Mouse (Mus musculus) left cerebral cortex, adult 2 months (tissue): ENCODE data around the gene Plcb2. TPM values are rescaled to one million over a fixed set of nuclear protein-coding genes. Genes with fewer than 3 reads are reported as not detected.

Experiments
- DNase-seq, 2 experiments: peaks; one replicate each; pipeline ENCODE4 v3.0.0; 2021 to 2022; ENCODE audit warnings: low spot score in 2 of 2, mixed read lengths in 1 of 2; ENCODE audit errors: extremely low spot score in 1 of 2
- H3K27ac ChIP-seq: fragments of 200-600 bp; 2 replicates; pipeline ENCODE4 v1.8.1; 2022
- H3K4me3 ChIP-seq: fragments of 200-600 bp; 2 replicates; pipeline ENCODE4 v1.8.1; 2022
- CTCF ChIP-seq: fragments of 200-600 bp; IDR thresholded peaks from 2 replicates; pipeline ENCODE4 v1.8.1; 2022; ENCODE audit warnings: antibody characterized with exemption, mild to moderate bottlenecking, moderate library complexity
- intact Hi-C: fragments of 180-260 bp; cut with DNase I; formaldehyde crosslinking; loops from one replicate; pipeline ENCODE4 v1.15.1; 2025
- long read RNA-seq, 2 experiments: library from polyadenylated mRNA; stranded (forward); transcript quantifications; one replicate each; pipeline ENCODE4 v2.0.0; 2021; ENCODE audit warnings: borderline mapping rate in 2 of 2
- total RNA-seq, 2 experiments: library from RNA; stranded (reverse); gene quantifications; 2 replicates each; pipeline ENCODE4 v1.2.3; 2021

The Plcb2 gene
- total RNA-seq, result 1 to 10 TPM; 2.3 to 3.2 TPM
- long read RNA-seq, experiment 1, partial matches to known transcripts, result 0 of 1 reads
- long read RNA-seq, experiment 1, other reads (novel, unspliced or antisense), result 1 of 1 reads
- long read RNA-seq, experiment 2, partial matches to known transcripts, result 0 of 2 reads
- long read RNA-seq, experiment 2, other reads (novel, unspliced or antisense), result 2 of 2 reads

DNA sequence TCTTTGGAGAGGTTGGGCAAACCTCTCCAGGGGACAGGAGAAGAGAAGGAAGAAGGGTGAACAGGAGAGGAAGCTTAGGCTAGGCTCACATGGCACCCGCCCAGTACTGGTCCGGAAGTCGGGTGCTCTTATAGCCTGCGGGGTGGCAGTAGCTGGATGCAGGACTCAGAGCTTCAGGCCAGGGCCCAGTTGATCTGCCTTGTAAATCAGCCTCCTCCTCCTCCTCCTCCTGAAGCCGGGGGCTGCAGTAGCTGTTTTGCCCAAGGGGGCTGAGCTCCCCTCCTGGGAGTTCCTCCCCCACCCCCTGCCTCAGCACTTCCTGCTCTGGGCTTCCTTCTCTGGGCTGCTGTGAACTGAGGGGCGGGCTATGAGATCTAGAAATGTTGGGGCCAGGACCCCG, at the start of gene Plcb2:
Plcb2 (minus strand) TSS at position 102 of the 400 bp plus-strand sequence.
- intact Hi-C loops, result no loop called here
- no peak for DNase-seq
- TF ChIP-seq CTCF, result no peak
- Histone ChIP-seq H3K27ac (no peak within 1 kb of the TSS), H3K4me3 (no peak within 1 kb of the TSS)

DNA sequence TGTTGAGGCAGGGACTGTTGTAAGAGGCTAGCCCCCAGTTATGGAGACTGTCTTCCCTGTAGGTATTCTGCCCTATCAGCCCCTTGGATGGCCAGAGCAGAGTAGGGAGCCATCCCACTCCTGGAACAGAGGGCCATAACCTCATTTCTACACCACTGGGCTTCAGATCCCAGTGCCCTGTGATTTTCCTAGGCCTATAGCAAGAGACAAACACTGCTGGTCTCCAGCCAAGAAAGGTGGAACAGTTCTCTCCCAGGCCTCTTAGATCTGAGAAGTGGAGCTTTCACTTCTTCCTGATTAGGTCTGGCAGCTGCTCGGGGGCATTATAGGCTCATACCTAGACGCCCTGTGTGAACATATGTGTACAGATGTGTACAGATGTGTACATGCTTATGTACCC, 48.1 kb upstream of the Plcb2 start:
- no peak for DNase-seq
- intact Hi-C loops, result no loop called here
- TF ChIP-seq CTCF, result no peak
- Histone ChIP-seq H3K4me3 (no peak overlapping the region), H3K27ac (peak overlapping the region; percentile 37; the same call in 1 of the 2 replicates)

- H3K27ac ChIP-seq, result peak overlapping the region; percentile 37; the same call in 1 of the 2 replicates
- intact Hi-C loops, result no loop called here
- DNase-seq, result peak; percentile 65
Measured at GRCm38 (mm10) chr2:118775846-118776245, 47.6 kb upstream of the Plcb2 start.

GRCm38 (mm10) chr2:118775396-118775795, 47.2 kb upstream of the Plcb2 start:
- no peak for TF ChIP-seq CTCF
- Histone ChIP-seq H3K4me3 (no peak overlapping the region), H3K27ac (no peak overlapping the region)
- intact Hi-C loops, result no loop called here
- DNase-seq, result no peak

More at GRCm38 (mm10) chr2:118775846-118776245, 47.6 kb upstream of the Plcb2 start:
- no peak for TF ChIP-seq CTCF
- H3K4me3 ChIP-seq, result no peak overlapping the region

DNA sequence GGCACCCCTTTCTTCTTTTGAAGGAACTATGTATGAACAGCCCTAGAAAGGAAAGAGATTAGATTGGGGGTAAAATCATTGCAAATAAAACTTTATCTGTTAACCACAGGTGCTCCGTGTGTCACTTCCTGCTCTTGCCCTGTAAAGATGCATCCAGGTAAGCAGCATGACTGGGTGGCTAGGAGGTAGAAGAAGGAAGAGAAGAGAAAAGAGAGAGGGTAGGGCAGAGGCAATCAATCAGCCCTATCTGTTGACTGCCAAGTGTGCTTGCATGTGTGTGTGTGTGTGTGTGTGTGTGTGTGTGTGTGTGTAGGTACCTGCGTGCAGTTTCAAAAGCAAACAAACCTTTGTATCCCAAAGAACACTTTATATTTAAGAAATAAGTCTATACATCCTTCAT, 46.3 kb upstream of the Plcb2 start:
- TF ChIP-seq CTCF, result no peak
- intact Hi-C loops, result no loop called here
- Histone ChIP-seq H3K27ac (no peak overlapping the region), H3K4me3 (no peak overlapping the region)
- DNase-seq, result no peak

DNA sequence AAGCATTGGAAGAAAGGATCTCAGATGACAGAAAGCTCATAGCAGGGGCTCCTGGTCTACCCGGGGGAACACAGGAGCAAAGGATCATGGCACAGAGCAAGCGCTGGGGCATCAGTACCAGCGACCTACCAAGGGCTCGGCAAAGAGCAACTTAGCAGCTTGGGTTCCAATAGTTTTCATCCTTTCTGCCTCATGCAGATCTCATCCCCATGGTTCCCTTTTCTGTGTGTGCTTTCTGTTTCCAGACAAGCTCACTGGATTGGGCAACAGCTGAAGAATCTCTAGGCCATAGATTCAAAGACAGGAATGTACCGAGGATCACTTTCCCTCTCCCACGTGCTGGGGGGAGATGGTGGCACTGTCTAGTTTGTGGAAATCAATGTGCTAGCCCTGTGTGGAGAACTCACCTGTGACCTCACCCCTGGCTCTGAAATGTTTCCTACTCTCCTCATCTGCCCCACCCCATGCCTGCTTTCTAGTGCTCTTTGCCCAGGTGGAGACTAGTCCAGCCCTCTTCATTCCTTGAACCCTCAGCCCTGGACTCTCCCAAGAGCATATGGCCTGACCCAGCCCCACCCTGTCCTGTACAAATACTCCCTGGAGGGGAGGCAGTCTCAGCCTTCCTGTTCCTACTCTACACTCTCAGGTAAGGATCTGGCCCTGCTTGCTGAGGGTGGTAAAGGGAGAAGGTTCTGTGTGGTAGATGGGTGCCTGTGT, 44.1 kb upstream of the Plcb2 start, which contains the start of gene Phgr1:
Phgr1 (plus strand) TSS at position 612 of the 717 bp plus-strand sequence.
- no peak for DNase-seq
- intact Hi-C loops, result no loop called here
- no peak within 1 kb of the TSS for H3K27ac ChIP-seq
- TF ChIP-seq CTCF, result no peak
- no peak within 1 kb of the TSS for H3K4me3 ChIP-seq

DNA sequence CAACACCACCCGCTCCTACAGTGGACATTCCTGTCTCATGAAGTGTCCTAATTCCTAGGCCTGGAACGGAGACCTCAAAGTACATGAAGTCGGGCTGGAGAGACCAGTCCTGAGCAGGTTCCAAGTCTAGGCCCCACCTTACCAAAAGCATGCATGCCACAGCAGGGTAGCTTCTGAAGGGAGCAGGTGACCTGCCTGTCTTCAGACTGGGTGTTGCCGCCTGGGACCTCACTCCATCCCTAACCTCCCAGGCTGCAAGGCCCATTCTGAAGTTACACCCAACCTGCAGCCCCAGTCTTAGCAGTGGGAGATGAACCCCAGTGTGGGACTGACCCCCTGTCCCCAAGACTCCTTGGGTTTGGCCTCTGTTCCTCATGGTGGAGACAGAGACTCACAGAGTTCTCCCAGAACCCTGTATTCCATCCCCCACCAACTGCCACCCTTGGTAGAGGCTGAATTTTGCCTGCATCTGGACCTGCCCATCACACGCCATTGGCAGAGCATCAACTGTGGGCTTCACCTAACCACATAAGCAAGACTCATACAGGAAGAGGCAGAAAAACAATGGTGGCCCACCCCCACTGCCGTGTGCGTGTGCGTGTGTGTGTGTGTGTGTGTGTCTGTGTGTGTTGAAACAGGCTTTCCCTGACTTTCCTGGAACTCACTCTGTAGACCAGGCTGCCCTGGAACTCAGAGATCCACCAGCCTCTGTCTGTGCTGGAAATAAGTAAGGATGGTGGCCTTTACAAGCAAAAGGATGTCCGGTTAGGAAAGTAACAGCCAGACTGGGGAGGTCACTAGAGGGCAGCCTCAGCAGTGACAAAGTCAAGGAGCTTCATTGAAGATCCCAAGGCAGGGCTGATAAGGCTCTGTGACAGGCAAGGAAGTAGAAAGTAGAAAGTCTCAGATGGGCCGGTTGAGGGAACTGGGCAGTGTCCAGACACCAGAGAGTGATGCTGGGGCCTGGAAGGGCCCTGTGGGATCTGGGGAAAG, 38.1 kb upstream of the Plcb2 start:
- intact Hi-C loops, result no loop called here
- no peak for DNase-seq
- Histone ChIP-seq H3K4me3 (no peak overlapping the region), H3K27ac (no peak overlapping the region)
- TF ChIP-seq CTCF, result no peak

DNA sequence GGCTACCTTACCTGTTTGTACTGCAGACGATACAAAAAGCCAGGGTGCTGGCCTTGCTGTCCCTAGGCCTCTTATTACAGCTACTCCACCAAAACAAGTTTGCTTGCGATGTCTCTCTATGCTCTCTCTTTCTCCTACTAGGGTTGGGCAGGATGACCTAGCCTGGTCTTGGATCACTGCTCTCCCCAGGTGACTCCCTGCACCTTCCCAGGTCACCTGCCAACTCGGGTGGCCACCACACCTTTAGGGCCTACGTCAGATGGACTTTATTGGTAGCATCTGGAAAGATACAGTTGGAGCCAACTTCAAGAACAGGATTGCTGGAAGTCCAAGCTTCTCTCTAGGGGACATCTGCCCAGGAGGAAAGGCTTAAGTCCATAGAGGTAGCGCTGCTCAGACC, 36.6 kb upstream of the Plcb2 start:
- TF ChIP-seq CTCF, result no peak
- DNase-seq, result no peak
- H3K4me3 ChIP-seq, result no peak overlapping the region
- H3K27ac ChIP-seq, result no peak overlapping the region
- intact Hi-C loops, result loop anchor here (1.0 to 5.0 kb wide), 2 partner anchors 20 to 117 kb away; partner anchors contain the start of gene Inafm2

DNA sequence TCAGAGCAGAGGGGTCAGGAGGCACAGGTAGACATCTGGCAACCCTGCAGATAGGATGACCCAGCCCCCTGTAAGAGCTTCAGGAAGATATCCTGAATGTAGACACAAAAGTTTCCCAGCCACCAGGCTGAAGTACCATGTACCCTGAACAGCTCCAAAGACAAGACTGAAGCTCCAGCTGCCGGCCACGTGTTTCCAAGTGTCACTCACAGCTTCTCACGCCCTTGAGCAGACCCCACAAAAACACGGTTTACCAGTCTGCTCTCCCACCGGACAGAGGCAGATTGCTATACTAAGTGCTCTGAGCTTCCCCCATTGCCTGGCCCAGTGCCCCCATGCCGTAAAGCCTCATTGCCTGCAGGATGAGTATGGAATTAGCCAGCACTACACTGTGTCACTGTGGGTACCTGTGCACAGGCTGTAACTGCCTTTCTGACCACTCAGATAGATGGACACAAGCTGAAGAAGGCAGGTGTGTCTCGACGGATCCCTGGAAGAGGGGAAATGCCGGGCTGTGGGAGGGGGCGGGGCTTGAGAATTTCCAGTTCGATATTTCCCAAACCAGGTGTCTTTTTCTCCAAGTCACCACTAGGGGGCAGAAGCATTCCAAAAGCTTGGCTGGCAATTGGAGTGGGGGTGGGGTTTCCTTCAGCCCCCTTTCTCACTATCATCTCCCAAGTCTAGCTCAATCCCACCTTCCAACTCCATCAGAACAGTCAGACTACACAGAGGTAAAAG, 36.0 kb upstream of the Plcb2 start:
- Histone ChIP-seq H3K27ac (no peak overlapping the region), H3K4me3 (no peak overlapping the region)
- DNase-seq, result peak in 1 of 2 experiments; percentile 60
- intact Hi-C loops, result loop anchor here (1.0 to 5.0 kb wide), 2 partner anchors 19 to 118 kb away; partner anchors contain the start of gene Inafm2
- peak; percentile 79 for TF ChIP-seq CTCF

DNA sequence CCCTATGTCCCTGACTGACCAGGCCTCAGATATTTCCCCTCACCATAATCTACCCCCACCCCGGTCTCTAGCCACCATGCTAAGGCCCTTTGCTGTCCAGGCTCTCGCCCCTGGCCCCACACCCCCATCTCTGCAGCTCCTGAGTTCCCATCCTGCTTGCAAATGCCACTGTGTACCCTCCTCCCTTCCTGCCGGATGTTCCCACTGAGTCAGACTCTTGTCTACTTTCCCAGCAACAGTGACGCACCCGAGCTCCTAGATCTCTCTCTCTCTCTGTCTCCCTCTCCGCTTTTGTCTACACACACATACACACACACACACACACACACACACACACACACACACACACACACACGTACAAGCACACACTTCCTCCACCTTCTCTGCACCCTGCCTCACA, 35.2 kb upstream of the Plcb2 start:
- DNase-seq, result peak; percentile 46 to 55

DNA sequence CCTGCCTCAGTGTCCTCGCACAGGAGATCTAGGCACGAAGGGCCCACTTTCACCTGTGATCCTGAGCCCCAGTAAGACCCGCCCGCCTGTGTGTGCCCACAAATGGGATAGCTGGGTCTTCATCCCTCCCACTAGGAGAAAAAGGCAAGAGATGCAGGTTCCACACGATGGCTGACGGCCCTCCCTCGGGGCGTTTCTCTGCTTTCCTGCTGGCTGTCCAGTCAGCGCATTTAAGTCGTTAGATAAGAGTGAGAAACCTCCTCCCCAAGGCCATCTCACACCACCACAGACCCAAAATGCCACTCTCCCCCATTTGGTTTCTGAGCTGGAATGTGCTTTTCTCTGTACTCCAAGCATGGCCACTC, 34.5 kb upstream of the Plcb2 start:
- H3K27ac ChIP-seq, result peak overlapping the region; percentile 87
- no peak overlapping the region; the same call in 1 of the 2 replicates for H3K4me3 ChIP-seq
- no peak for DNase-seq
- TF ChIP-seq CTCF, result no peak
- intact Hi-C loops, result loop anchor here (1.0 to 5.0 kb wide), 2 partner anchors 17 to 120 kb away; partner anchors contain the start of gene Disp2

More for the DNA sequence above, 35.2 kb upstream of the Plcb2 start:
- Histone ChIP-seq H3K4me3 (no peak overlapping the region), H3K27ac (peak overlapping the region; percentile 87)
- intact Hi-C loops, result loop anchor here (5.0 kb wide), 1 partner anchor 119 kb away; no protein-coding TSS in a partner anchor
- no peak for TF ChIP-seq CTCF
